Mouse (Mus musculus): ENCODE data around the gene Tmem63c. TPM values are rescaled to one million over a fixed set of nuclear protein-coding genes. Genes with fewer than 3 reads are reported as not detected.

Tmem63c gene
- polyA plus RNA-seq, 1 experiment from 2014 or later: not detected

DNA sequence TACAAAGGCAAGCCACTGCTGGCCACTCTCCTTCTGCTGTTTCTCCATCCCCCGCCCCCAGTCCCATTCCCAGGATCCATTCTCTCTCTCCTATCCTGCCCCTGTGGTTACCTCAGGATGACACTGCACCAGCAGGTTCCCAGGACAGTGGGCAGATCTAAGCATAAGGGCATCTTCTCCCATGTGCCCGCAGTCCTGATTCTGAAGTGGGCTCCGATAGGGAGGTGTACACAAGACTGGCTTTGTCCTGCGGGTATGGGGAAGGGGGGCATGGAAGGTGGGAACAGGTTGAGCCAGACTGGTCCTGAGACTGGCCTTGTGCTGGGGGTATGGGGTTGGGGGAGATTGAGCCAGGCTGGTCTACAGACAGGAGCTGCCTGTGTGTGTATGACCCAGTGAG, 16.5 kb upstream of the Tmem63c start:
- Histone ChIP-seq H3K36me3 (ENCODE audit: control insufficient read depth, insufficient read depth, low read length) (no peaks in the 10 kb centered on the region), H3K9me3 (ENCODE audit: control insufficient read depth, low read length) (no peaks in the 10 kb centered on the region), H3K4me3 (ENCODE audit: low read depth, low read length) (no peak overlapping the region), H3K4me1 (ENCODE audit: control insufficient read depth, insufficient read depth, low read length) (no peaks in the 10 kb centered on the region), H3K4me2 (ENCODE audit: low read depth, severe bottlenecking) (no peak overlapping the region), H3K27ac (replicated peaks; ENCODE audit: low read depth, low read length) (no peak overlapping the region), H3K27me3 (ENCODE audit: control insufficient read depth, insufficient read depth, low read length) (no peaks in the 10 kb centered on the region), H3K9ac (ENCODE audit: low read length) (no peak overlapping the region)
- WGBS: 82% methylated on average over 4 of the region's 4 CpGs
- no peak for DNase-seq (ENCODE audit: low spot score)
- no peak for ATAC-seq (ENCODE audit: insufficient number of reproducible peaks, low FRiP score, low TSS enrichment, low read depth)

DNA sequence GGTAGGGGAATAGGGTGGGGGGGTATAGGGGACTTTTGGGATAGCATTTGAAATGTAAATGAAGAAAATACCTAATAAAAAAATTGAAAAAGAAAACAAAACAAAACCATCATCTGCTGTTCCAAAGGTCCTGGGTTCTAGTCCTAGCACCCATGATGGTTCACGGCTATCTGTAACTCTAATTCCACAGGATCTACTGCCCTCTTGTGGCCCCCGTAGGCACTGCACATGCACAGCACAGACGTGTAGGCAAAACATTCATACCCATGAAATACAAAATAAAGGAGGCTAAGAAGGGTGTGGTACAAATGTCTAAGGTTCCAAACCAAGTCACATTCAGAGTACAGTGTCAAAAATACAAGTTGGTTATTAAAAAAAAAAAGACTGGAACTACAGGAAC, 4.1 kb upstream of the Tmem63c start:
- Histone ChIP-seq H3K36me3 (ENCODE audit: control insufficient read depth, insufficient read depth, low read length) (no peaks in the 10 kb centered on the region), H3K4me1 (ENCODE audit: control insufficient read depth, insufficient read depth, low read length) (no peaks in the 10 kb centered on the region), H3K27ac (replicated peaks; ENCODE audit: low read depth, low read length) (no peak overlapping the region), H3K27me3 (ENCODE audit: control insufficient read depth, insufficient read depth, low read length) (no peaks in the 10 kb centered on the region), H3K9me3 (ENCODE audit: control insufficient read depth, low read length) (no peaks in the 10 kb centered on the region), H3K4me3 (ENCODE audit: low read depth, low read length) (no peak overlapping the region), H3K9ac (ENCODE audit: low read length) (no peak overlapping the region), H3K4me2 (ENCODE audit: low read depth, severe bottlenecking) (no peak overlapping the region)
- DNase-seq (ENCODE audit: low spot score) (peak; percentile 44), ATAC-seq (ENCODE audit: insufficient number of reproducible peaks, low FRiP score, low TSS enrichment, low read depth) (no peak)
- WGBS: 42% methylated on average over 3 of the region's 3 CpGs

DNA sequence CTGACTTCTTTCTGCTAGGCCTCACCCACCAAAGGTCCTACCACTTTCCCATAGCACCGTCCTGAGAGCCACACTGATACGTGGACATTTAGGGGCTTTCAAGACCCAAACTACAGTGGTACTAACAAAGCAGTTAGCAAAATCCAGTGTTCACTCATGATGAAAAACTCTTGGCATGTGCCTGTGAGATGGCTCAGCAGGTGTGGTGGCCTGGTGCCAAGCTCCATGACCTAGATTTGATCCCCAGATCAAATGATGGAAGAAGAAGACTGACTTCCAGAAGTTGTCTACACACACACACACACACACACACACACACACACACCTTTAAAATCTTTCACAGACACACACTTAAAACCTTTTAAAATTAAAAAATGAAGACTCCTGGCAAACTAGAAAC, 2.4 kb upstream of the Tmem63c start:
- Histone ChIP-seq H3K9ac (ENCODE audit: low read length) (no peak overlapping the region), H3K9me3 (ENCODE audit: control insufficient read depth, low read length) (no peaks in the 10 kb centered on the region), H3K27me3 (ENCODE audit: control insufficient read depth, insufficient read depth, low read length) (no peaks in the 10 kb centered on the region), H3K4me2 (ENCODE audit: low read depth, severe bottlenecking) (no peak overlapping the region), H3K36me3 (ENCODE audit: control insufficient read depth, insufficient read depth, low read length) (no peaks in the 10 kb centered on the region), H3K4me1 (ENCODE audit: control insufficient read depth, insufficient read depth, low read length) (no peaks in the 10 kb centered on the region), H3K4me3 (ENCODE audit: low read depth, low read length) (no peak overlapping the region), H3K27ac (replicated peaks; ENCODE audit: low read depth, low read length) (no peak overlapping the region)
- DNase-seq (ENCODE audit: low spot score) (no peak), ATAC-seq (ENCODE audit: insufficient number of reproducible peaks, low FRiP score, low TSS enrichment, low read depth) (no peak)
- 88% methylated on average over 2 of the region's 2 CpGs for WGBS

DNA sequence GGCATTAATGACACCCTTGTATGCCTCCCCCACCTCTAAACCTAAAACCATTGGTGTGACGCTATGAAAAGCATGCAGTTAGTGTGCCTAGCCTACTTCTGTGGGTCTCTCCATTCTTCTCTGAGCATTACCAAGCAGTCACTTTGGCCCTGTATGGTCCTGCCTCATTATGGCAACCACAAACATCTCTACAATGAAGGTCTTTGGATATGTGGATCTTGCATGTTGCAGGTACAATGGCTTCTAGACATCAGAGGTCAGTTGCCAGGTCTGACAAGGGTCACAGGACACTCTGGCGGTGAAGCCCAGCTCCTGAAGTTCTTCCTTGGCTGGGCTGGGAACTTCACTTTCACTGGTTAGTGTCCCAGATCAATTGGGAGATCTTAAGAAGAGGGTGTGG, 866 bp downstream of the Tmem63c start:
- Histone ChIP-seq H3K4me2 (ENCODE audit: low read depth, severe bottlenecking) (no peak overlapping the region), H3K9ac (ENCODE audit: low read length) (no peak overlapping the region), H3K36me3 (ENCODE audit: control insufficient read depth, insufficient read depth, low read length) (no peaks in the 10 kb centered on the region), H3K4me3 (ENCODE audit: low read depth, low read length) (no peak overlapping the region), H3K27me3 (ENCODE audit: control insufficient read depth, insufficient read depth, low read length) (peaks cover 12% of the 10 kb centered on the region), H3K27ac (replicated peaks; ENCODE audit: low read depth, low read length) (no peak overlapping the region), H3K4me1 (ENCODE audit: control insufficient read depth, insufficient read depth, low read length) (no peaks in the 10 kb centered on the region), H3K9me3 (ENCODE audit: control insufficient read depth, low read length) (no peaks in the 10 kb centered on the region)
- no peak for DNase-seq (ENCODE audit: low spot score)
- ATAC-seq (ENCODE audit: insufficient number of reproducible peaks, low FRiP score, low TSS enrichment, low read depth): no peak
- 75% methylated on average over 2 of the region's 2 CpGs for WGBS

DNA sequence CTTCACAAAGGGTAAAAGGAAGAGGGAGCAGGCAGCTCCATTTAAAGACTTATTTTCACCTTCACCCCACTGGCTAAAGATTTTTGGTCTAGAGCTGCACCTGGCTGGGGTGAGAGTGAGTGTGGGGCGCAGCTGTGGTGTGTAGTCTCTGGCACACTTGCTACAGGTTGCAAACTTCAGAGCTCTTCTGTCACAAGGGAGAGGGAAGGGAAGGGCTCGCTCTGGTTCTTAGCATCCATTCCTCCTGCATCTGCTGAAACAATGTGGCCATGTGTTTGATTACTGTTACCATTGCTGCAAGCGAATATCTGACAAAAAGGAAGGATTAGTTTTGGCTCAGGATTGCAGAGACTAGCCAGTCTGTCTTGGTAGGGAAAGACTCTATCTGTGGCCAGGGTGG, 2.3 kb downstream of the Tmem63c start:
- no peak overlapping the region for H3K27ac ChIP-seq (replicated peaks; ENCODE audit: low read depth, low read length)
- no peak overlapping the region for H3K9ac ChIP-seq (ENCODE audit: low read length)
- 68% methylated on average over 3 of the region's 3 CpGs for WGBS
- no peak overlapping the region for H3K4me2 ChIP-seq (ENCODE audit: low read depth, severe bottlenecking)
- DNase-seq (ENCODE audit: low spot score) (no peak), ATAC-seq (ENCODE audit: insufficient number of reproducible peaks, low FRiP score, low TSS enrichment, low read depth) (no peak)
- H3K36me3 ChIP-seq (ENCODE audit: control insufficient read depth, insufficient read depth, low read length): no peaks in the 10 kb centered on the region
- no peak overlapping the region for H3K4me3 ChIP-seq (ENCODE audit: low read depth, low read length)
- H3K4me1 ChIP-seq (ENCODE audit: control insufficient read depth, insufficient read depth, low read length): no peaks in the 10 kb centered on the region
- peaks cover 21% of the 10 kb centered on the region for H3K27me3 ChIP-seq (ENCODE audit: control insufficient read depth, insufficient read depth, low read length)
- no peaks in the 10 kb centered on the region for H3K9me3 ChIP-seq (ENCODE audit: control insufficient read depth, low read length)

DNA sequence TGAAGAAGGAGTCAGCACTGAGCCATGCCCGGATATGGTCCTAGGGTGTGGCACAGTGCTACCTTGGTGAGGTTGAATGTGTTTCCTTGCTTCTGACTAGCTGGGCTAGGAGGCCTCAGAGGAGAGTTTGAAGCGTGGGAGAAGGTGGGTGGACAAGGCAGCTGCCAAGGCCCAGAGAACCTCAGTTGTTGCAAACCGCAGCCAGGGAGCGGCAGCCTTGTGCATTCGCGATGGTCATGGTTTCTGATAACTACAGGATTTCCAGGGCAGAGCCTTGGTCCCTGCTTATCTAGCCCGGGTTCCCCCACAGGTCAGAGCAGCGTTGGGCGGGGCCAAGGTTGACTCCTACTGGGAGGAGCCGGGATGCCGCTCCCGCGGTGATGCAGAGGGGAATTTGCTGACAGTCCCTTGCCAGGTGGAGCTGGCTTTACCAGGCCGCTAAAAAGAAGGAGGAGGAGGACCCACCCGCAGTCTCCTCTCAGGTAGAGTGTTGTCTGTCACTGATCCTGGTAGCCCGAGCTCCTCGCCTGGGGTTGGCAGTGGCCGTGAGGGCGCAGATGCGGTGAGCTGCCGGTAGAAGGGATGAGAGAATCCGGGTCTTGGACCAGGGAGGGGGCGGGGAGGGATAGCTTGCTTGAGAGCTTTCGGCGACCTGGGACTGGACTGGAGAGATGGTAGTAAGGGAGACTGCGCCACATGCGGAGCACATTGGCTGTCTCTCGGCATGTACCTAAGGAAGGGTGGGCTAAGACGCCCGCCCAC, 5.2 kb downstream of the Tmem63c start:
- ATAC-seq (ENCODE audit: insufficient number of reproducible peaks, low FRiP score, low TSS enrichment, low read depth): no peak
- no peak overlapping the region for H3K27ac ChIP-seq (replicated peaks; ENCODE audit: low read depth, low read length)
- H3K36me3 ChIP-seq (ENCODE audit: control insufficient read depth, insufficient read depth, low read length): no peaks in the 10 kb centered on the region
- H3K4me2 ChIP-seq (ENCODE audit: low read depth, severe bottlenecking): peak overlapping the region; percentile 1; the same call in 1 of the 2 replicates
- H3K27me3 ChIP-seq (ENCODE audit: control insufficient read depth, insufficient read depth, low read length): peaks cover 21% of the 10 kb centered on the region
- no peaks in the 10 kb centered on the region for H3K9me3 ChIP-seq (ENCODE audit: control insufficient read depth, low read length)
- WGBS: 3% methylated on average over 30 of the region's 30 CpGs
- H3K9ac ChIP-seq (ENCODE audit: low read length): no peak overlapping the region
- DNase-seq (ENCODE audit: low spot score): no peak
- no peaks in the 10 kb centered on the region for H3K4me1 ChIP-seq (ENCODE audit: control insufficient read depth, insufficient read depth, low read length)
- 0 out of 2 replicates have a peak overlapping the region, but pooled peaks have one; percentile 6 for H3K4me3 ChIP-seq (ENCODE audit: low read depth, low read length)

DNA sequence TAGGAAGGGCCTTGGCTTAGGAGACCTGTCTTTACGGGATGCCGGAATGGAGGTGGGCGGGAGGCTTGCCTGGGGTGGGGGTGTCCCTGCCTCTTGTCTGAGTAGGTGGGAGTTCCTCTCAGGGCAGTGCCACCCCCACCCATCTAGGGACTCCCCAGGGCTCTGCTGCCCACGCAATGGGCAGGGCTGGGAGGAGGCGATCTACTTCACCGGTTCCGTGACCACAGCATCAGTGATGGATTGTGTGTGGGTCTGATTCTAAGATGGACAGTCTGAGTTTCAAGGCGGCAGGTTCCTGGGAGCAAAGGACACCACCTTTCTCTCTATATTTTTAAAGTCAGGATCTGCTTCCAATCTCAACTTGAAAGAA, 5.7 kb downstream of the Tmem63c start:
- no peak for ATAC-seq (ENCODE audit: insufficient number of reproducible peaks, low FRiP score, low TSS enrichment, low read depth)
- Histone ChIP-seq H3K9ac (ENCODE audit: low read length) (no peak overlapping the region), H3K9me3 (ENCODE audit: control insufficient read depth, low read length) (no peaks in the 10 kb centered on the region), H3K36me3 (ENCODE audit: control insufficient read depth, insufficient read depth, low read length) (no peaks in the 10 kb centered on the region), H3K4me2 (ENCODE audit: low read depth, severe bottlenecking) (no peak overlapping the region), H3K27ac (replicated peaks; ENCODE audit: low read depth, low read length) (no peak overlapping the region), H3K27me3 (ENCODE audit: control insufficient read depth, insufficient read depth, low read length) (peaks cover 21% of the 10 kb centered on the region), H3K4me1 (ENCODE audit: control insufficient read depth, insufficient read depth, low read length) (no peaks in the 10 kb centered on the region), H3K4me3 (ENCODE audit: low read depth, low read length) (no peak overlapping the region)
- 11% methylated on average over 8 of the region's 8 CpGs for WGBS
- DNase-seq (ENCODE audit: low spot score): no peak

DNA sequence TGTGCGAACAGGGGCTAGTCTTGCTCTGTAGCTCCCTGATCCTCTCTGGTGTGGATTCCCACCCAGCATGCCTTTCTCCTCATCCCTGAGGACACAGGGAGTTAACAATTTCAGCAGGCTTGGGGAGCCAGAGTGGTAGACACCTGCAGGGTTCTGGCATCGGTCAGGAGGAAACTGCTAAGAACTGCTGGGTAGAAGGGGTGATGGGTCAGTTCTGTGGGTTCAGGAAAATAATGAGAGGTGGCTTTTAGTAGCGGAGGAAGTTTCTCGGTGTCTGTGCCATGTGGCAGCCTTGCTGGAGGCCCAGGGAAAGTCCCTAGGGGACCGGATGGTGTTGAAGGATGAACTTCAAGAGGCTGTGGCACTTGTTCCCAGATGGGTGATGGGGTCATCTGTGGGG, 6.3 kb downstream of the Tmem63c start:
- DNase-seq (ENCODE audit: low spot score) (no peak), ATAC-seq (ENCODE audit: insufficient number of reproducible peaks, low FRiP score, low TSS enrichment, low read depth) (no peak)
- no peaks in the 10 kb centered on the region for H3K36me3 ChIP-seq (ENCODE audit: control insufficient read depth, insufficient read depth, low read length)
- WGBS: 49% methylated on average over 5 of the region's 5 CpGs
- H3K27ac ChIP-seq (replicated peaks; ENCODE audit: low read depth, low read length): no peak overlapping the region
- H3K4me1 ChIP-seq (ENCODE audit: control insufficient read depth, insufficient read depth, low read length): no peaks in the 10 kb centered on the region
- no peak overlapping the region for H3K9ac ChIP-seq (ENCODE audit: low read length)
- no peaks in the 10 kb centered on the region for H3K9me3 ChIP-seq (ENCODE audit: control insufficient read depth, low read length)
- H3K4me2 ChIP-seq (ENCODE audit: low read depth, severe bottlenecking): no peak overlapping the region
- no peak overlapping the region for H3K4me3 ChIP-seq (ENCODE audit: low read depth, low read length)
- H3K27me3 ChIP-seq (ENCODE audit: control insufficient read depth, insufficient read depth, low read length): peaks cover 21% of the 10 kb centered on the region

DNA sequence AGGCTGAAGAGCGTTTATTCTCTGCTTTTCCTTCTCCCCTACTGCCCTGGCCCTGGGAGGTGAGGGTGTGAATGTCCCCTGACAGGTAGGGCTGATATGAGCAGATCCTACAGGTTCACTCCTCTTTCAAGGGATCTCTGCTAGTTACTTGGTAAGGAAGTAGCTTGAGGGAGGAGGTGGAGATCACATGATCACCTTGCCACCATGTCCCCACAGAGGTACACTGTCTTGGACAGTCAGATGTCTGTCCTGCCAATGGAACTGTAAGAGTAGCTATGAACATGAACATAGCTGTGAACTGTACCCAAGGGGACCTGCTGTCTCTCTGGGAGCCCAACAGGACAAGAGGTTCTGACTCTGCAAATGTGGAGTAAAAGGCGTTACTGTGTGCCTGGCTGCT, 6.9 kb downstream of the Tmem63c start:
- WGBS: 72% methylated on average over 2 of the region's 2 CpGs
- Histone ChIP-seq H3K27ac (replicated peaks; ENCODE audit: low read depth, low read length) (no peak overlapping the region), H3K4me2 (ENCODE audit: low read depth, severe bottlenecking) (no peak overlapping the region), H3K9me3 (ENCODE audit: control insufficient read depth, low read length) (no peaks in the 10 kb centered on the region), H3K9ac (ENCODE audit: low read length) (no peak overlapping the region), H3K4me1 (ENCODE audit: control insufficient read depth, insufficient read depth, low read length) (no peaks in the 10 kb centered on the region), H3K27me3 (ENCODE audit: control insufficient read depth, insufficient read depth, low read length) (peaks cover 21% of the 10 kb centered on the region), H3K4me3 (ENCODE audit: low read depth, low read length) (no peak overlapping the region), H3K36me3 (ENCODE audit: control insufficient read depth, insufficient read depth, low read length) (no peaks in the 10 kb centered on the region)
- no peak for ATAC-seq (ENCODE audit: insufficient number of reproducible peaks, low FRiP score, low TSS enrichment, low read depth)
- no peak for DNase-seq (ENCODE audit: low spot score)
